Mouse (Mus musculus): ENCODE measurements around the gene Mfsd4b5.
"Not testable (repeated sequence)": the region's sequence is repeated elsewhere in the genome, so short reads cannot be mapped to it uniquely, and the experiment has no call there.

The Mfsd4b5 gene

DNA sequence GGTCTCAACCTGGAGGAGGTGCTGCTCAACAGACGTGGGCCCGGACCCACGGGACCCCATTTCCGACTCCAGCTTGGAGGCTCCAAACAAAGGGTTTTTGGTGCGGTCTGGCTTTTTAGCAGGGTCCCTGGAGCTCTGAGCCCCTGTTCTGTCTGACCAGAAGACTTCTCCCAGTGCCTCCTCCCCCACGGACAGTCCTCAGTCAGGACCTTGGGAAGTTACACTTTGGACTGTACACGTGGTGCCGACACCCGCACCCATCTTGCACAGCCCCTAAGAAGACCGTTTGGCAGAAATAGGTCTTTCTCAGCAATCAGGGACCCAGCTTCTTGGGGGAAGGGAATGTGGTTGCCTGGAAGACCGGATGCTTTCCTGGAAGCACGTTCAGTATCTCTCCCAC is at the start of gene Mfsd4b5:
Gene Mfsd4b5 (minus strand): TSS at position 181 of the 400 bp plus-strand sequence.
- DNase-seq: no peak

GRCm38 (mm10) chr10:40034956-40035355 is 48.5 kb upstream of the Mfsd4b5 start:
- DNase-seq: no peak

DNA sequence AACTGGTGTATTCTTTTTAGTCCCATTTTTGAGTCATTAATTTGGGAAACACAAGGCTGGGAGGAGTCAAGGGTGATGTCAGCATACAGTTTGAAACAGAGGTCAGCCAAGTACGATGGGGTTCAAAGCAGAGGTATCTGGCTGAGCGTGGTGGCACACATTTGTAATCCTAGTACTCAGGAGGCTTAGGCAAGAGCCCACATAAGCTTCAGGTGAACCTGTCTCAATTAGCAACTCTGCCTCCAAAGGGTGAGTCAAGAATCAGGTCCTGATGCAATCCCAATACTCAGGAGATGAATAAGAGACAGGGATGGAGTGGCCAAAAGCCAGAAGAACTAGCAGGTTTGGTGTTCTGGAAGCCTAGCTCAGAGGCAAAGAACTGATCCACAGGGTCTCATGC is 46.5 kb upstream of the Mfsd4b5 start:
- no peak for DNase-seq

DNA sequence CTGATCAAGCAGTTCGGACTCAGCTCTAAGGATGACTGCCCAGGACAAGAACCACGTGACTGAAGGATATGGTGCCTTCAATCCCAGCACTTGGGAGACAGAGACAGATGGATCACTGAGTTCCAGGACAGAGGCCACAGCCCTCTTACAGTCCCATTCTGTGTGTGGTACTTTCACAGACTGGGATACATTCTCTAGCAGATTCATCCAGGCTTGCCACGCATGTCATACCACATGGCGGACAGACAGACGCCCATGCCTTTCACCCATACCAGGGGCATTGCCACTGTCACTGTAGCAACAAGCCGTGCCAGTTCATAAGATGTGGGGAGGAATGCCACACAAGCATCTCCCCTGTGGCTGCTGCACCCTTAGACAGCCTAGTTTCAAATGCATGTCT is 44.3 kb upstream of the Mfsd4b5 start:
- DNase-seq: no peak

DNA sequence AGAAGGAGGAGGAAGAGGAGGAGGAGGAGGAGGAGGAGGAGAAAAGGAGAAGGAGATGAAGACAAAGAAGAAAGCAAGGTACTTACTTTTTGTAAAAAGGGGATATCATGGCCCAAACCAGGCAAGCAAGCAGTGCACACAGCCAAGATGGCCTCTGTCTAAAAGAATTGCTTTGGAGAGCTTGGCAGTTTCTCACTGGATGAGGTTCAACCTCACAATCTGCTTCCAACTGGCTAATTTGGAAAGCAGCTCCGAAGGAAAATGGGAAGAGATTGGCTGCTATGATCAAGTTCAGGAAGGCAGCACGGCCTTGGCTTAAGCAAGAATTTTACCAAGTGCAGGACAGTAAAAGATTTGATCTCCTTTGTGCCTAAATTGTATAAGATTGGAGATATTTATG is 43.2 kb upstream of the Mfsd4b5 start:
- no peak for DNase-seq

GRCm38 (mm10) chr10:40028091-40028490 is 41.6 kb upstream of the Mfsd4b5 start:
- no peak for DNase-seq

- DNase-seq: no peak
These were observed 40.1 kb upstream of the Mfsd4b5 start for GRCm38 (mm10) chr10:40026546-40026945.

GRCm38 (mm10) chr10:40025560-40025959 is 39.1 kb upstream of the Mfsd4b5 start:
- DNase-seq: no peak

DNA sequence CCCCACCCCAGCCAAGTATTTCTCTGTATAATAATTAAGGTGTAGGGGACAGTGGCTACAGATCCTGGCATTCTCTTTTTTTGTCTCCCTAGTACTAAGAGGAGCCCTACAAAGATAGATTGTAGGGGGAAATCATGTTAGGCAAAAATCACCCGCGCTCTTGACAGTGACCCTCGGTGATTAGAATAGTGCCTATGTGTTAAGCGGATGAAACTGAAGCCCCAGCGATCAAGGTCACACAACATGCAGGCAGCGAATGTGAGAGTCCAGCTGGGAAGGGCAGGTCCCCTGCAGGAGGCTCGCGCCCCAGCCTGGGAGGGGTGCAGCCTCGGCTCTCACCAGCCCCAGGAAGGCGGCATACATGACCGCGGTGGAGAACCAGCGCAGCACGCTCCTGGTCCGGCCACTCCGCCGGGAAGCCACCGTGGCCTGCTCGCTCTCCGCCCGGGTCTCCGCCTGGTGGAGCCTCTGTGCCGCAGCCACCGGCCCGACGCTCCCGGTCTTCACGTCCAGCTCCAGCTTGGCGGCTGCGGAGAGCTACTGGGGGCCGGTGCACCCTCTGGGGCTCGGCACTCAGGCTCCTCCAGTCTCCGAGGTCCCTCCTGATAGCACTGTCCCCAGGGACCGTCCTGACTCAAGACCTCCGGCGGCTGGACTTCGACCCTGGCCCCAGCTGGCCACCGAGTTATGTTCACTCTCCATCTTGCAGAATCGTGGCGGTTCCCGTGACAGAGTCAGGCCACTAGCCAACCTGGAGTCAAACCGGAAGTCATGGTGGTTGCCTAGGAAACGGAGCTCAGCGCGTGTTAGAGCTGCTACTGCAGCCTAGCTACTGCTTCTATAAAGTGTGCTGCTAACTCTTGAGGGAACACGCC is 38.3 kb upstream of the Mfsd4b5 start, which contains the start of gene Mfsd4b1:
Gene Mfsd4b1 (minus strand): TSS at position 715 of the 875 bp plus-strand sequence.
- peak; percentile 78 for DNase-seq

DNA sequence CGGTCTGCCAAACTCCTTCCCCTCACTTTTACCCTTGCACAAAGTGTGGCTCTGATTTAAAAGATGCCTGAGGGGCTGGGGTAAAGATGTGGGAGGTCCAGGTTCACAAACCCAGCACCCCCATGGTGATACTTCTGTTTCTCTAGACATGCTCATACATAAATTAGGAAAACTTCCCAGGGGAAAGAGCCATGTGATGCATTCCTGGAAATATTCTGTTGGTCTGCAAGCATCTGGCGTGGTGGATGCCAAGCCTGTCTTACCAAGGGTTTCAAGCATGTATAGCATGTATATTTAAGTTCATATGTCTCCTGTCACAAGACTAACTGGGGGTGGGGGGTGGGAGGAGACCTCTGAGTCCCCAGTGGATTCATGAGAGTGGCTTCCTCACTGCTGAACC is 34.0 kb upstream of the Mfsd4b5 start:
- DNase-seq: no peak

GRCm38 (mm10) chr10:40019492-40019891 is 33.0 kb upstream of the Mfsd4b5 start:
- DNase-seq: no peak

GRCm38 (mm10) chr10:40018261-40018860 is 31.9 kb upstream of the Mfsd4b5 start:
- no peak for DNase-seq

GRCm38 (mm10) chr10:40009591-40009990 is 23.1 kb upstream of the Mfsd4b5 start:
- DNase-seq: no peak

DNA sequence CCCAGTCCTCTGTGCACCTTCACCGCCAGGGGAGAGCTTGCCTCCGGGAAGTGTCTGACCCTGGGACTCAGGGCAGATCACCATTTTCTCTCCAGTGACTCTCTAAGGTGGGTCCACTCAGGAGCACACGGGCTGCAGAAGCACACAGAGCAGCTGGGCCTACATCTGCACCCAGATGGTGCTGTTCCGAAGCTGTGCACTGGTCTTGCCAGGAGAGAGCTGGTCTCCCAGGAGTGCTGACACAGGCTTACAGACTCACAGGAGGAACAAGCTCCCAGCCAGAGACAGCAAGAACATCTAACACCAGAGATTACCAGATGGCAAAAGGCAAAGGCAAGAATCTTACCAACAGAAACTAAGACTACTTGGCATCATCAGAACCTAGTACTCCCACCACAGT is 22.4 kb upstream of the Mfsd4b5 start:
- DNase-seq: not testable (repeated sequence)

GRCm38 (mm10) chr10:40007953-40008352 is 21.5 kb upstream of the Mfsd4b5 start:
- no peak for DNase-seq

DNA sequence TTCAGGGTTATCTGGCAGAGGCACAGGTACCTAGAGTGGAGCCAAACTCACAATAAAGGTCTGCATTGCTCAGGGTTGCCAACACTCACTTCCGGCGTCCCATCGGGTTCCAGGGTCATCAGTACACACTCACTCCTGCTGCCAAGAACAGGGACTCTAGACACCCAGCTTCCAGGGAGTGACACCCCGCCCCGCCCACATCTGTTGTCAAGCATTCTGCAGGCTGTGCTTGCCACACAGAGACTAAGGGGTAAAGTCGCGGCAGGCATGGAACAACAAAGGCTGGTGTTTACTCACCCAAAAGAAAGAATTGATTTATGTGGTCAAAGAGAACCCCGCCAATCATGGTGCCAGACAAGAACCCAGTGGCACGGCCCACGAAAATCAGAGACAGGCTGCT is 20.5 kb upstream of the Mfsd4b5 start:
- DNase-seq: peak; percentile 4

DNA sequence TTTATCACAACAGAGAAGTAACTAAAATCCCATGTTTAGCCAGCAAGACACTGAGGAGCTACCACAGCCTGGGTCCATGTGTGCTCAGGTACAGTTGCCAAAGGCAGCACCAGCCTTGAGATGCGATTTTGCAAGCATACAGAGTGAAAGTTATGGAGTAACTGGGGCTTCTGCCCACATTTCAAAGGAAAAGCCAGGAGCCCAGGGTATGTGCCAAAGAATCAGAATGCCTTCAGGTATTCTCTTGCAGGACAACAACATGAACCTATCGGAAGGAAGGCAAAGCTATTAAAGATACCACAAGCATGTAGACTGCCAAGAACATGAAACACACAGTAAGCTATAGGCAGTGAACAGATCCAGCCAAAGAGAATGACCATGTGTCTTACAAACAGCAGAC is 14.3 kb upstream of the Mfsd4b5 start:
- no peak for DNase-seq

DNA sequence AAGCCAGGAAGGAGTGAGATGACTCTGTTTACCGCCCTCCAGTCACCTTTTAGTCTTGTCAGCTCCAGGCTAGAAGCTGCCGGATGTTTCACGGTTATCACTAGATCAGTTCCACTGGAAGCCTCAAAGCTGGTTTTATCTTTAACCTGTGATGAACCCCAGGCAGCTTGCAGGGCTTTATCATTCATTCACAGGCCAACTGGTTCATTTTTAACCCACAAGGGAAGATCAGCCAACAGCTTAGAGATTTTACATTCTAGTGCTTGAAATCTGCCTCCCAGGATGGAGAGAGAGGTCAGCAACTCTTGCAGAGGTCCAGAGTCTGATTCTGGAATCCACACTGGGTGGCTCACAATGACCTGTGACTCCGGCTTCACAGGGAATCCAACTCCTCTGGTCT is 4.7 kb upstream of the Mfsd4b5 start:
- peak; percentile 46 for DNase-seq

DNA sequence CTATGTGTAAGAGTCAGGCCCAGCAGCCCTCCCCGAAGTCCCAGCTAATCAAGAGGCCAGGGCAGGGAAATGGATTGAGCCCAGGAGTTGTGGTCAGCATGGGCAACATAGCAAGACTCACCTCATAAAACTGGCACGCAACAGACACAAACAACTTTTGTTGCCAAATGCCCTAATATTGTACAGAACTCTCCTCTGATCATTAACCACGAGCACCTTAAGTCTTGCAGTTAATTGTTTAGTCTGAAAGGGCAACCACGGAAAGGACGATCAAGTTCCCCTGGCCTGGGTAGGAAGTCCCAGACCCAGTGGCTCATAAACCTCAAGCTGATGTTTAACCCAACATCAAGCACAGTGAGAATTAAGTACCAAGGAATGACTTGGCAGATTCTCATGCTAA is 3.8 kb downstream of the Mfsd4b5 start:
- no peak for DNase-seq

- DNase-seq: no peak
These were observed 8.2 kb downstream of the Mfsd4b5 start for GRCm38 (mm10) chr10:39978231-39978630.

DNA sequence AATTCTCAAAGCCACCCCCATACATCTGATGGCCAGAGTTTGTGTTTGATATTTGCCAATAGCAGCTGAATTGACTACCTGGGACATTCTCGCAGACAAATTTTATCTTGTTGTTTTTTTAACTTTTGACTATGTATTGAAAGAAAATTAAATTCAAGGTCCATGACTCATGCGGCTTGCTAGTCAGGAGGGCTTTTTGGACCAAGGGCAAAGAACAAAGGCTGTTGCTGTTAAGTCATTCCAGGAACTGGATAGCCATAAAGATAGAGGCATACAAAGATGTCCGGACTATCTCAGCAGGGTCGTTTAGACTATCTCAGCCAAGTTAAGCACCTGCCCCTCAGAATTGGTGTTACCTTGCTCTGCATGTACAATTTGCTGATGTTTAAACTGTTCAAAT is 9.1 kb downstream of the Mfsd4b5 start:
- no peak for DNase-seq

DNA sequence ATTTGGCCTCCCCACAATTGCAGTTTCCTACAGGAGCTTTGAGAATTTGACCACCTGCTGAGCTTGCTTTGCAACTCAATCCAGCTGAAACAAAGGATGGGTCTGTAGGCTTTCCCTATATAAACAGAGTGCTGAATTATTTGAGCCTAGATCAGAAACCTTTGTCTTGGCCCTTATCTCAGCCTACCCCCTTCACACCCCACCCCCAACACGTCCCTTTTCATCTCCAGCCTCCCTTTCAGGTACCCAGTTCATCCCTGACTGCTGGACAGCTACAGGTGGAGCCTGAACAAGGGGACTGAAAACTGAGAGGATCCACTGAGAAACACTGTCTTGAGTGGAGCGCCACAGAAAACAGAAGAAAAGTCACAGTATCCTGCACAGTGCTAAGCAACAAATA is 10.7 kb downstream of the Mfsd4b5 start:
- no peak for DNase-seq

DNA sequence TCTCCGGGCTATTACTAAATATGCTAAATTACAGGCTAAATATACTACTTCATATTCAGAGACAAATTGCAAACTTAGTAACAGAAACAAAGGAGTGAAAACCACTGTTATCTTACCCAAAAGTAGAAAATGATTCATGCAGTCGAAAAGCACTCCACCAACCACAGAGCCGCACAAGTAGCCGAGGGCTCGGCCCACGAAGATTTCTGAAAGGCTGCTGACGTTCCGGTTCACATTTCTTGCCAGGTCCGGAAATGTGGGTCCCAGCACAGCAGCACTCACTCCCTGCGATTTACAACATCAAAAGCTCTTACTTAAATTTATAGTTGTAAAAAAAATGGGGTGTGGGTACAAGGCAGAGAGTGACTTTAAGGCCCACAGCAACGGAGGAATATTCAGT is 11.5 kb downstream of the Mfsd4b5 start:
- DNase-seq: no peak

DNA sequence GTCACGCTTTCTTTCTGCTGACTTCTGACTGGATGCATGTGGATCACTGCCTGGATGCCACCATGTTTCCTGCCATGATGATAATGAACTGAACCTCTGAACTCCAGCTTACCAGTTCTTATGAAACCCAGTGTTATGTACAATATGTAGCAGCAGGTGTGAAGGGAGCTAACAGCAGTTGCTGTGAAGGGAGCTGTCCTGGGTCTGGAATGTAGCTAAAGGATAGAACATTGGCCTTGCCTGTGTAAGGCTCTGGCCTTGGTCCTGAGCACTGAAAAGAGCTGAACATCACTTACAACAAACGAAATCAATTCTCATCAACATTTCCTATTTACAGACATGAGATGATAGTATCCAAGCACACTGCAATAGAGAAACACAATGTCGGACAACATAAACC is 18.9 kb downstream of the Mfsd4b5 start:
- DNase-seq: no peak

DNA sequence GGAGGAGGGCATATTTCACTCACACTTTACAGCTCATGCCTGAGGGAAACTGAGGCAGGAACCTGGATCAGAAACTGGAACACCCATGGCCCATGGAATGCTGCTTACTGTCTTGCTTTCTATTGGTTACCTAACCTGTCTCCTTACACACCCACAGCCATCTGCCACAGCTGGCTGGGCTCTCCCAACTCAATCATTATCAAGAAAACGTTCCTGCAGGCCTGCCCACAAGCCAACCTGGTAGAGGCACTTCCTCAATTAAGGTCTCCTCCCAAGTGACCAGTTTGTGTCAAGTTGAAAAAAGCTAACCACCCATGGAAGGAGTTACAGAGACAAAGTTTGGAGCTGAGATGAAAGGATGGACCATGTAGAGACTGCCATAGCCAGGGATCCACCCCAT is 24.5 kb downstream of the Mfsd4b5 start:
- no peak for DNase-seq

All from thymus, postnatal 25 days (tissue).